ENCODE assay signal across 8 mouse cellular contexts in genomic region chr10:29535546-29536260, GRCm38 (mm10). TPM values are rescaled to one million over a fixed set of nuclear protein-coding genes. Genes with fewer than 3 reads are reported as not detected.
A peak's percentile ranks its signal among the peaks of the same experiment; 100 is the strongest.
DNase-seq lines count a peak whose midpoint lies in the region; ATAC-seq and TF ChIP-seq lines count a peak whose summit lies in the region.

TSS of gene Rspo3 (minus strand) at chr10:29535867.

- peak; percentile 19 for DNase-seq in kidney, adult 2 months
- no peak for DNase-seq in kidney, adult 11 months
- DNase-seq in cerebellum, postnatal 10 days, result peak; percentile 51 to 62
- peak; percentile 54 to 58 for DNase-seq in frontal cortex, postnatal 36 days (ENCODE audit: low spot score in 2 of 2)
- DNase-seq in intestine, embryonic 14.5 days (ENCODE audit: low spot score), result peak; percentile 84
- peak; percentile 41 for DNase-seq in midbrain, postnatal 0 days (ENCODE audit: low spot score)
- peak; percentile 10 for DNase-seq in urinary bladder, postnatal 14 days (ENCODE audit: low spot score)

- ATAC-seq in intestine, embryonic 14.5 days (replicated peaks; ENCODE audit: low FRiP score, low TSS enrichment, low read depth), result peak; percentile 84
- peak; percentile 81 for ATAC-seq in limb, embryonic 12.5 days (ENCODE audit: insufficient number of reproducible peaks, insufficient read depth, low FRiP score, low TSS enrichment, low read depth)
- ATAC-seq in midbrain, postnatal 0 days (ENCODE audit: low FRiP score), result peak; percentile 72

- 2% methylated on average over 43 of the region's 44 CpGs for WGBS in kidney, adult 2 months
- under 1% methylated on average over 44 of the region's 44 CpGs for WGBS in intestine, embryonic 14.5 days
- under 1% methylated on average over 41 of the region's 44 CpGs for WGBS in limb, embryonic 12.5 days
- under 1% methylated on average over 42 of the region's 44 CpGs for WGBS in midbrain, postnatal 0 days

- no peak for TF ChIP-seq CTCF in kidney, adult 2 months (conservative IDR thresholded peaks at IDR 0.05; ENCODE audit: insufficient read depth, insufficient read length, low read depth, low read length)
- TF ChIP-seq CTCF in midbrain, postnatal 0 days (IDR thresholded peaks at IDR 0.05), result 0 out of 2 replicates have a peak, but pooled peaks have one; percentile 2

- H3K9me3 ChIP-seq in intestine, embryonic 14.5 days (ENCODE audit: control insufficient read depth, low read length), result no peaks in the 10 kb centered on the region
- no peaks in the 10 kb centered on the region for H3K9me3 ChIP-seq in limb, embryonic 12.5 days
- no peaks in the 10 kb centered on the region for H3K9me3 ChIP-seq in midbrain, postnatal 0 days (ENCODE audit: low read length)

- H3K4me3 ChIP-seq in kidney, adult 2 months (ENCODE audit: insufficient read depth, low read depth, low read length), result peak within 1 kb of the TSS; percentile 55
- peak within 1 kb of the TSS; percentile 76 for H3K4me3 ChIP-seq in intestine, embryonic 14.5 days (ENCODE audit: low read depth, low read length)
- H3K4me3 ChIP-seq in limb, embryonic 12.5 days (replicated peaks), result peak within 1 kb of the TSS; percentile 72
- peak within 1 kb of the TSS; percentile 64 for H3K4me3 ChIP-seq in midbrain, postnatal 0 days (ENCODE audit: low read depth, low read length)

- no peak within 1 kb of the TSS for H3K27ac ChIP-seq in kidney, adult 2 months (ENCODE audit: insufficient read depth, low read depth, low read length)
- peak within 1 kb of the TSS; percentile 48 for H3K27ac ChIP-seq in intestine, embryonic 14.5 days (ENCODE audit: low read depth)
- peak within 1 kb of the TSS; percentile 77 for H3K27ac ChIP-seq in limb, embryonic 12.5 days
- no peak within 1 kb of the TSS for H3K27ac ChIP-seq in midbrain, postnatal 0 days (ENCODE audit: low read depth, low read length)

- H3K36me3 ChIP-seq in kidney, adult 2 months (ENCODE audit: control insufficient read depth, insufficient read depth, low read length), result no peaks in the 10 kb centered on the region
- H3K36me3 ChIP-seq in intestine, embryonic 14.5 days (ENCODE audit: control insufficient read depth, insufficient read depth, low read length), result no peaks in the 10 kb centered on the region
- no peaks in the 10 kb centered on the region for H3K36me3 ChIP-seq in limb, embryonic 12.5 days
- no peaks in the 10 kb centered on the region for H3K36me3 ChIP-seq in midbrain, postnatal 0 days (ENCODE audit: insufficient read depth, low read length)

- peak within 1 kb of the TSS; percentile 73 for H3K4me2 ChIP-seq in intestine, embryonic 14.5 days (ENCODE audit: low read length)
- H3K4me2 ChIP-seq in limb, embryonic 12.5 days, result peak within 1 kb of the TSS; percentile 86
- peak within 1 kb of the TSS; percentile 100 for H3K4me2 ChIP-seq in midbrain, postnatal 0 days (ENCODE audit: low read depth, low read length, poor library complexity, severe bottlenecking)

- H3K27me3 ChIP-seq in kidney, adult 2 months (replicated peaks; ENCODE audit: control insufficient read depth, insufficient read depth, low read length), result no peaks in the 10 kb centered on the region; the same call in 1 of the 2 replicates
- H3K27me3 ChIP-seq in intestine, embryonic 14.5 days (replicated peaks; ENCODE audit: control insufficient read depth, insufficient read depth, low read length), result peaks cover 8% of the 10 kb centered on the region
- peaks cover 6% of the 10 kb centered on the region; the same call in 1 of the 2 replicates for H3K27me3 ChIP-seq in limb, embryonic 12.5 days
- H3K27me3 ChIP-seq in midbrain, postnatal 0 days (ENCODE audit: insufficient read depth, low read length), result peaks cover 6% of the 10 kb centered on the region; the same call in 1 of the 2 replicates

- H3K9ac ChIP-seq in intestine, embryonic 14.5 days (ENCODE audit: low read length), result peak within 1 kb of the TSS; percentile 57
- peak within 1 kb of the TSS; percentile 81 for H3K9ac ChIP-seq in limb, embryonic 12.5 days (replicated peaks)
- H3K9ac ChIP-seq in midbrain, postnatal 0 days (replicated peaks; ENCODE audit: low read length, poor library complexity, severe bottlenecking), result peak within 1 kb of the TSS; percentile 57

- no peak for TF ChIP-seq POLR2A in kidney, adult 2 months (IDR thresholded peaks at IDR 0.05; ENCODE audit: low read depth, low read length)

- H3K4me1 ChIP-seq in kidney, adult 2 months (ENCODE audit: control insufficient read depth, insufficient read depth, low read length), result no peaks in the 10 kb centered on the region
- 0 out of 2 replicates have a peak, but pooled peaks cover 2% of the 10 kb centered on the region for H3K4me1 ChIP-seq in intestine, embryonic 14.5 days (replicated peaks; ENCODE audit: control insufficient read depth, insufficient read depth, low read length)
- peaks cover 19% of the 10 kb centered on the region for H3K4me1 ChIP-seq in limb, embryonic 12.5 days (replicated peaks)
- H3K4me1 ChIP-seq in midbrain, postnatal 0 days (ENCODE audit: insufficient read depth, low read length), result peaks cover 7% of the 10 kb centered on the region; the same call in 1 of the 2 replicates

RNA-seq across cellular contexts. Expression of gene Rspo3, which starts in this region (rescaled TPM):
- polyA plus RNA-seq in kidney, adult 2 months (2012; rRNA removed), result 0.43 and 0.59 TPM in 2 replicates
- 20.6 and 27.5 TPM in 2 replicates for polyA plus RNA-seq in intestine, embryonic 14.5 days (2014; fragmentation: Nextera tagmentation; extraction: Ambion mirVana)
- polyA plus RNA-seq in limb, embryonic 12.5 days (2016; fragmentation: Nextera tagmentation; extraction: Ambion mirVana), result 18.7 and 20.5 TPM in 2 replicates
- 1.9 and 3.0 TPM in 2 replicates for total RNA-seq in midbrain, postnatal 0 days (2014; rRNA removed)
- 2.9 and 3.8 TPM in 2 replicates for polyA plus RNA-seq in midbrain, postnatal 0 days (2015; fragmentation: Nextera tagmentation; extraction: Ambion mirVana)

Comparison
In these comparisons a context has a peak if more than half of its experiments do, and no peak if none do; other contexts are left out.
1. Peak in DNase-seq and H3K4me3 ChIP-seq in kidney, adult 2 months; RNA of the gene not detected or under 1 TPM.
2. H3K27ac ChIP-seq: peak in intestine, embryonic 14.5 days (single experiment) and limb, embryonic 12.5 days (single experiment); none in kidney, adult 2 months (single experiment) and midbrain, postnatal 0 days (single experiment).
3. Peak in every context shown above with its lines, with median percentiles within 50 percentile points of each other: H3K4me3 ChIP-seq, ATAC-seq, H3K4me2 ChIP-seq and H3K9ac ChIP-seq.